Mouse (Mus musculus) ovary, postnatal 36 days (tissue): ENCODE data around the gene Kmt2e.
"Not testable (repeated sequence)": the region's sequence is repeated elsewhere in the genome, so short reads cannot be mapped to it uniquely, and the experiment has no call there.

Experiments
- DNase-seq: peaks from one replicate; pipeline ENCODE4 v3.0.0; 2022; ENCODE audit warnings: low spot score, mixed read lengths

The Kmt2e gene

DNA sequence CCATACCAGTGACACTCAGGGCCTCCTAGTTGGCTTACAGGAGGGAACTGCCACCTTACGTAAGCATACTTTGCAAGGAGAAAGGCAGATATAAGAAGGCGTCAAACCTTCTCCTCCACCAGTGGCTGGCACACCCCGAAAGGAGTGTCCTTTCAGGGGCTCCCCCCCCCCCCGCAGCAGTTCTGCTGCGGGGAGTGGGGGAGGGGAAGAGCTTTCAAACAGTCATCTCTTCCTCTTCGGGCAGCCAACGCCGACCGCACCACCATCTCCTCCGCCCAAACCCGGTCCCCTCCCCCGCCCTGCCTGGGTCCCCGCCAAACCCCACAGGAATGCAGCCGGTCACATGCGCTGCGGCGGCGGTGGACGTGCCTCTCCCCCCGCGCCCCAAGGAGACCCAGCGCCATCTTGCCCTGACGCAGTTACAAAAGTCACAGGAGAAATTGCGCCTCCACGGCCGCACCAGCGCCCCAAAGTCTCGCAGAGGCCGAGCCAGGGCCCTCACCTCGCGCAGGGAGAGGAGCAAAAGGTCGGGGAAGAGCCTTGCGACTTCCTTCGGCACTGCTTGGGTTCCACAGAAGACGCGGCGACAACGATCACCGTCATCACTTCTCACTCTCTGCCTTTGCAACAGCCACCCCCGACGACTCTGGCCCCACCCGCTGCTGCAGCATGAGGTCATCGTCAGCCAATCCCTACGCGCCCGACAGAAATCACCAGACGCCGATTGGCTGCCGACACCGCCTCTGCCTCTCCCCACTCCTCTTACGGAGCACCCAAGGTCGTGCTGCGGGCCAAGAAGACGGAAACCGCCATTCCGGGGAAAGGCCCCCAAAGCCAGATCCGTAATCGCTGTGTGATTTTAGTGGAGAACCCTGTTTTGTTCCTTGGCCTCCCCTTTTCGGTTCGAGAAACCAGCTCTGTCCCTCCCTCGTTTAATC is 1.3 kb upstream of the Kmt2e start:
- peak; percentile 98 for DNase-seq

- peak; percentile 62 for DNase-seq
Observed at GRCm38 (mm10) chr5:23434598-23435481, 599 bp downstream of the Kmt2e start.

DNA sequence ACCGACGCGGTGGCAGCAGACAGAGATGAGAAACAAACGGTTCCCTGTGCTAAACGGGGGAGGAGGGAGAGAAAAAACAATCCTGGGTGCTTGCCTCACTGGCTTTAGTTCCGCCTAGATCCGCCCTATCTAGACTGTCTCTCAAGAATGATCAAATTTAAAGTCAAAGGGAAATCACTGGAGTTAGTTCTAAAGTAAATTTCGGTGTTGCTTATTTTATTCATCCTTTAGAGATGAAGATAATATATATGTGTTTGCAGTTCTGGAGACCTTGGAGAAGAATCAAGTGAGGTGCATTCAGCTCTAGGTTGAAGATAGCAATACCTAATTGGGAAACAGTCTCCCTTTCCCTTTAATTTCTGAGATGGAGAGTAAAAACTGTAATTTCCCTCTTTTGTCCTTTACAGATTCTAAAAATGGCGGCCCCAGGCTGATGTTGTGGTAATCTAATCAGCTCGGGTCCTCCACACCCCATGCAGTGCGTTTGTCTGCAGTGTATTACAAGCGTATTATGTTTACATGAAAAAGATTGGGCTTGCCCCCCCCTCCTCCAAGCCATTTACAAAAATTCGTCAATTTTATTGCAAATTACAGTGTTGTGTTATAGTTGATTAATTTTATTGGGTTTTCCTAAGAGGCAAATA is 1.4 kb downstream of the Kmt2e start:
- no peak for DNase-seq

GRCm38 (mm10) chr5:23436735-23437134 is 2.5 kb downstream of the Kmt2e start:
- no peak for DNase-seq

GRCm38 (mm10) chr5:23439857-23440256 is 5.6 kb downstream of the Kmt2e start:
- DNase-seq, result no peak

DNA sequence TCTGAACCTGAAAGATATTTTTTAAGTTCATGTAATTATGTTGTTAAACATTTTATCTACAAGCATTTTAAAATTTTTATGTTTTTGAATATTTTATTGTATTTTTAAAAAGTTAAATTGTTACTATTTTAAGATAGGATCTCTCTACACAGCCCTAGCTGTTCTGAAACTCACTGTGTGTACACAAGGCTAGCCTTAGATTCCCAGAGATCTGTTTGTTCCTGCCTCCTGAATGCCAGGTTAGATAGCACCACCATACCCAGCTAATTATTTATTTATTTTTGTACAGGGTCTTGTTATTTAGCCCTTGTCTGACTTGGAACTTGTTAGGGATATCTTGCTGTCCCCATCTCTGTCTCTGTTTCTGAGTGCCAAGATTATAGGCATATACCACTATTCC is 6.3 kb downstream of the Kmt2e start:
- DNase-seq, result no peak

- no peak for DNase-seq
Observed at GRCm38 (mm10) chr5:23441916-23442315, 7.7 kb downstream of the Kmt2e start.

DNA sequence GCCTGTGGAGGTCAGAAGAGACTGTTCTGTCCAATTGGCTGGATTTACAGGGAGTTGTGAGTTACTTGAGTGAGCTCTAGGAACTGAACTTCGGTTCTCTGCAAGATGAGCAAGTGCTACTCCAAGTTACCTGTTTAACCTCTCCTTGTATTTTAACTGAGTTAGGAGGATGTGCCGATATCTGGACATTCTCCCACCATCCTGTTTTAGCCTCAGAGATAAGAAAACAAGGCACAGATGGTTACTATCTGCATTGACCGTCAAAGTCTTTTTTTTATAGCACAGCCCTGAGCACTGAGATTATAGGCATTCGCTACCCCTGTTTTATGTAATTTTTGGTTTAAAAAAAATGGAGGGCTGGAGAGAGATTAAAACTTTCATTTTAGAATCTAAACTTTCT is 10.2 kb downstream of the Kmt2e start:
- no peak for DNase-seq

GRCm38 (mm10) chr5:23453561-23453960 is 19.3 kb downstream of the Kmt2e start:
- not testable (repeated sequence) for DNase-seq

- no peak for DNase-seq
Observed at GRCm38 (mm10) chr5:23461688-23462087, 27.4 kb downstream of the Kmt2e start.

DNA sequence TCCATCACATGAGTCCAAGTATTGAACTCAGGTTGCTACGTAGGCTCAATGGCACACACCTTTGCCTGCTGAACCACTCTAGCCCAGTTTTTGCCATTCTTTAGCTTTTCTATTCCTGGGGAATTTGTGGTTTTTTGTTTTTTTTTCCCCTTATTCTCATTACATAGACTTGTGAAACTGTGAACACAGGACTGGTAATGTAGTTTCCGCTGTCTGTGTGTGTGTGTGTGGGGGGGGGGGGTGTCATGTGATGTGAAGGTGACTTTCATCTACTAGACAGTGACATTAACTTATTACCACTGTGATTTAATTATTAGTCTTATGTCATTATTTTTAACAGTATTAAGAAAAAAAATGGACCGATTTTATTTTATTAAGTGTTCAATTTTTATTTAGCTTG is 30.0 kb downstream of the Kmt2e start:
- DNase-seq, result no peak

DNA sequence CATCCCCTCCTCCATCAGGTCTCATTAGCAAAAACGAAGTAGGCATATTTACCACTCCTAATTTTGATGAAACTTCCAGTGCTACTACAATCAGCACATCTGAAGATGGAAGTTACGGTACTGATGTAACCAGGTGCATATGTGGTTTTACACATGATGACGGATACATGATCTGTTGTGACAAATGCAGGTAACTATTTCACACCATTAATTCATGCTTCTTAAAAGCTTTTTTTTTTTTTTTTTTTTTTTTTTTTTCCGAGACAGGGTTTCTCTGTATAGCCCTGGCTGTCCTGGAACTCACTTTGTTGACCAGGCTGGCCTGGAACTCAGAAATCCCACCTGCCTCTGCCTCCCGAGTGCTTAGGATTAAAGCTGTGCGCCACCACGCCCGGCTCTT is 30.5 kb downstream of the Kmt2e start:
- no peak for DNase-seq

DNA sequence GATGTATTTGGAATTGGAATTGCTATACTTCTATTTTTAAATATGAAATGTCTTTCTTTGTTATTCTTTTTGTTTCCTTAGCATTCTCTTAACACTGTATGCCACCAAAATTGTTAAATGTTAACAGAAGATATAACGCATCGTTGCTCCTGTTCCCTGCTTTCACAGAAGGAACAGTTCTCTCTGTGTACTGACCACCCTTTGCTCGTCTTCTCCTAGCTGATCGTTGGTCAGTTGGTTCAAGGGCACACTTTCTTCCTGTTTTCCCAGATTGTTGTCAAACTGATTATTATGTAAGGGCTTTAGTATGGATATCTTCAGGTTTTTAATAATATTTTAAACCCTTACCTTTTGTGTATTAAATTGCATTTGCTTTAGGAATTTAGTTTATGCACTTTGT is 32.3 kb downstream of the Kmt2e start:
- no peak for DNase-seq

GRCm38 (mm10) chr5:23473098-23473873 is 39.0 kb downstream of the Kmt2e start:
- DNase-seq, result no peak

DNA sequence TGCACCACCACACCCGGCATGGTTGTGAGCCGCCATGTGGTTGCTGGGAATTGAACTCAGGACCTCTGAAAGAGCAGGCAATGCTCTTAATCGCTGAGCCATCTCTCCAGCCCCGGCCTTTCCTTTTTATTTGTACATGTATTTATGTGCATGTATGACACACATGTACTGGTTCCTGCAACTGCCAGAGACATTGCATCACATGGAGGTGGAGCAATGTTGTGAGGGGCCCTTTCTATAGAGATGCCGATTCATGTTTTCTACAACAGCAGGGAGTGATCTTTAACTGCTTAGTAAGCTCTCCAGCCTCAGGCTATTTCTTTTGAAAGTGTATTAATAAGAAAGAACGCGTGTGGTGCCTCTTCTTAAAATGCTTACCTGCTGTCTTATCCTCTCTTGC is 49.6 kb downstream of the Kmt2e start:
- DNase-seq, result no peak

GRCm38 (mm10) chr5:23489231-23489630 is 55.0 kb downstream of the Kmt2e start:
- DNase-seq, result no peak

DNA sequence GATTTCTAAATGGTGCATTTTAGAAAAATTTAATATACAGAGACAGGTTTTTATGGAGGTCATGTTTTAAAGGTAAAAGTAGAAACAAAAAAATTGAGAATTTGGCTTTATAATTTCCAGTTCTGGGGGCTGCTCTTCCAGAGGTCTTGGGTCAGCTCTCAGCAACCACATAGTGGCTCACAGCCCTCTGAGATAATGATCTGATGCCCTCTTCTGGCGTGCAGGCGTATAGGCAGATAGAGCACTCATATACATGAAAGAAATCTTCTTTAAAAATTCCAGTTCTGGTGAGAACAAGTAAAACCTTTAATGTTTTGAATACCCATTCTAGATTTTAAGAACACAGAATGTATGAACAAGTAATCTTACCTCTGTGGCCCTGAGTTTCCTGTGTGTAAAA is 56.6 kb downstream of the Kmt2e start:
- no peak for DNase-seq

DNA sequence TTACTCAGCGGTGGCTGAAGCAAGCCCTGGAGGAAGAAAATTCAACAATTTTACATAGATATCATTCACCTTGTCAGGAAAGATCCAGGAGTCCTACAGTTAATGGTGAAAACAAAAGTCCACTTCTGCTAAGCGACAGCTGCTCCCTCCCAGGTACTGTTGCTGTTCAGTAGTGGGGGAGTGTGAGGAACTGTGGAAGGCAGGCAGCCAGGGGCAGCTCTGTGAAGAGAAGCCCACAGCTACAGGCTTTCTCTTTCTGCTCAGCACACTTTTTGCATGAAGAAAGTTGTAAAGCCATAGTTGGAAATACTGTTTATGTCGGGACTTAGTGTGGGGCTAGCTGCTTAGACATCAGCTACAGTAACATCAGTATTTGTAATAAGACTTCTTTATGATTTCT is 62.2 kb downstream of the Kmt2e start:
- DNase-seq, result no peak

DNA sequence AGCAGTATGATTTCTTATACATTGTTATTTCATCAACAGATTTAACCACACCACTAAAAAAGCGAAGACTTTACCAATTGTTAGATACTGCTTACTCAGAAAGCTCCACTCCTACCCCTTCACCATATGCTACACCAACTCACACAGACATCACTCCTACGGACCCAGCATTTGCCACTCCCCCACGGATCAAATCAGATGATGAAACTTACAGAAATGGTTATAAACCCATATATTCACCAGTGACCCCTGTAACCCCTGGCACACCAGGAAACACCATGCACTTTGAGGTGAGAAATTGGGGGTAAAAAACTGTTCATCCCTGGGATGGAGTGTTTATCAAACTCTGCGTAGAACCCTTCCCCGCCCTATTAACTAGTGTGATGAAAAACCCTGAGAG is 62.7 kb downstream of the Kmt2e start:
- DNase-seq, result no peak

GRCm38 (mm10) chr5:23497920-23498319 is 63.7 kb downstream of the Kmt2e start:
- no peak for DNase-seq

DNA sequence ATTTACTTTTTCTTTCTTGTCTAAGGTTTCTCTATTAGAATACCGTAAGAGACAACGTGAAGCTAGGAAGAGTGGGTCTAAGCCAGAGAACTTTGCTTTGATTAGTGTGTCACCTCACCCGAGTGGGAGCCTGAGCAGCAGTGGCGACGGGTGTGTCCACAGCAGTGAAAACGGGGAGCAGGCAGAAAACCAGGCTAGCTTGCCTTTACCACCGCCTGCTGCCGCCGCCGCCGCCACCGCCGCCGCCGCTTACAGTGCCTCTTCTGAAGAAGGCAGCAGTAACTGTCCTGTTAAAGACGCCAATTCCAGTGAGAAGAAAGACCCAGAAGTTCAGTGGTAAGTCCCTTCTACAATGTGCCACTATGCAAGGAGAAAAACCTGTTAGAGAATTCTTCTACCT is 65.0 kb downstream of the Kmt2e start:
- no peak for DNase-seq

GRCm38 (mm10) chr5:23500715-23501114 is 66.5 kb downstream of the Kmt2e start:
- no peak for DNase-seq
